Mouse (Mus musculus): Measurements from ENCODE around the gene Garnl3. TPM values are rescaled to one million over a fixed set of nuclear protein-coding genes. Genes with fewer than 3 reads are reported as not detected.

Garnl3 gene
- polyA plus RNA-seq, 1 experiment from 2014 or later: 1.1 TPM

DNA sequence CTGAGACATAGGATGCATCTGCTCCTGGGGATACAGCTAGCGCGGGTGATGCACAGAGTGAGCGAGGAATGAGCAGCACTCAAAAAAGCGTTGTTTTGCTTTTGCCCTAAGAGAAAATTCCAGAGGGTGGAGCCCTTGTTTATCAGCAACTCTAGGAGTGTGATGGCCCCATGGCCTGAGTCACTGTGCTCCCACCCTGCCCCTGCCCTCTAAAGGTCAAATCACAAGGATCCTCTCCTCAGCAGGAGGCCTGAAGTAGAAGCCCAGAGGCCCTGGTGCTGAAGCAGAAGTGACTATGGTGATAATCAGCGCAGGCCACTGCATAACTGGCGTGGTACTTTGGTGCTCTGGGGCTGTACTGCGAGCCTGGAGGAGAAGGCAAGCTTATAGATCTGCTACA is 28.1 kb upstream of the Garnl3 start:
- Histone ChIP-seq H3K27ac (ENCODE audit: low read length) (no peak overlapping the region), H3K4me1 (ENCODE audit: control insufficient read depth, low read depth, low read length) (no peaks in the 10 kb centered on the region; the same call in 1 of the 2 replicates), H3K9me3 (replicated peaks; ENCODE audit: control insufficient read depth, low read length) (no peaks in the 10 kb centered on the region), H3K4me2 (ENCODE audit: low read depth, low read length) (no peak overlapping the region), H3K9ac (ENCODE audit: low read depth, low read length) (no peak overlapping the region), H3K4me3 (ENCODE audit: low read depth, low read length) (no peak overlapping the region), H3K36me3 (ENCODE audit: control insufficient read depth, insufficient read depth) (no peaks in the 10 kb centered on the region), H3K27me3 (ENCODE audit: control insufficient read depth, insufficient read depth, low read depth, low read length) (no peaks in the 10 kb centered on the region)
- 68% methylated on average over 7 of the region's 7 CpGs for WGBS (ENCODE audit: insufficient replicate concordance)
- ATAC-seq (ENCODE audit: low read depth): no peak

DNA sequence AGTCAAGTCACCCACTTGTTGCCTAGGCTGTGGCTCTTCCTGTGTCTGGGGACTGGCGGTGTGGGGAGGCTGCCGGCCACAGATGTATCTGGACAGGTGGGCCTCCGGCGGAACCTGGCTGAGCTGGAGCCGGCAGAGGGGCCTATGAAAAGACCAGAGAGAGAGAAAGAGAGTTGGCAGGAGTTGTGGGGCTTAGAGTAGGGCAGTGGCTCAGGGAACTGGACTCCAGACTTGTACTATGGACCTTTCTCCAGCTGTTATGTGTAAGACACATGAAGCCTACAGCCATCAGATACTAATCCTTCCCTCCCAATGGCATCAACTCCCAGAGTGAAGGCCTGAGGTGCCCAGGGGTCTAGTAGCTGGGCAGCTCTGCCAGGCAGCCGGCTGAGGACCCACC is 27.4 kb upstream of the Garnl3 start:
- H3K36me3 ChIP-seq (ENCODE audit: control insufficient read depth, insufficient read depth): no peaks in the 10 kb centered on the region
- H3K4me1 ChIP-seq (ENCODE audit: control insufficient read depth, low read depth, low read length): no peaks in the 10 kb centered on the region; the same call in 1 of the 2 replicates
- ATAC-seq (ENCODE audit: low read depth): no peak
- H3K27ac ChIP-seq (ENCODE audit: low read length): no peak overlapping the region
- no peaks in the 10 kb centered on the region for H3K9me3 ChIP-seq (replicated peaks; ENCODE audit: control insufficient read depth, low read length)
- H3K27me3 ChIP-seq (ENCODE audit: control insufficient read depth, insufficient read depth, low read depth, low read length): no peaks in the 10 kb centered on the region
- WGBS (ENCODE audit: insufficient replicate concordance): 76% methylated on average over 6 of the region's 6 CpGs
- no peak overlapping the region for H3K4me2 ChIP-seq (ENCODE audit: low read depth, low read length)
- no peak overlapping the region for H3K4me3 ChIP-seq (ENCODE audit: low read depth, low read length)
- H3K9ac ChIP-seq (ENCODE audit: low read depth, low read length): no peak overlapping the region

DNA sequence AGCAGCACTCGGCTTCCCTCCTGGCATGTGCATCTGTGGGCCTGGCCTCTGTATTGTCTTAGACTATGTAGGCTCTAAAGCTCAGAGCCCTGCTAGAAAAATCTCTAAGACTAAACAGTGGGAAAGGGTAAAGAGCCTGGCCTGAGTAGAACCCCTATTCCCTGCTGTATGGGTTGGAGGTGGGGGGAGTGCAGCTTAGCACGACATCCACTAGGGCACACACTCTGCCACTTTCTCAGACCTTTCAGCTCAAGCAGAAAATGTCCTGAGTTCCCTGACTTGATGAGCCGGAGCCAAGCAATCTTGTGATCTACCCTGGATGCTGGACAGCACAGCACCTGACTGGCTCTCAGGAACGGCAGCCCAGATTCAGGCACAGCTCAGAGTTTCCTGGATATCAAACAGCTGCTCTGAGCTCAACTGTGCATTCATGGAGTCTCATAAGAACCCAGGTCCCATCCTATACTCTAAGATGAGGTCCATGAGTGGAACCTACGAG is 24.9 kb upstream of the Garnl3 start:
- H3K9ac ChIP-seq (ENCODE audit: low read depth, low read length): no peak overlapping the region
- no peak for ATAC-seq (ENCODE audit: low read depth)
- WGBS (ENCODE audit: insufficient replicate concordance): 57% methylated on average over 5 of the region's 5 CpGs

GRCm38 (mm10) chr2:33154751-33155372 is 23.4 kb upstream of the Garnl3 start:
- no peaks in the 10 kb centered on the region for H3K27me3 ChIP-seq (ENCODE audit: control insufficient read depth, insufficient read depth, low read depth, low read length)
- H3K36me3 ChIP-seq (ENCODE audit: control insufficient read depth, insufficient read depth): no peaks in the 10 kb centered on the region
- H3K9me3 ChIP-seq (replicated peaks; ENCODE audit: control insufficient read depth, low read length): no peaks in the 10 kb centered on the region
- H3K27ac ChIP-seq (ENCODE audit: low read length): no peak overlapping the region
- H3K4me3 ChIP-seq (ENCODE audit: low read depth, low read length): no peak overlapping the region
- H3K4me2 ChIP-seq (ENCODE audit: low read depth, low read length): no peak overlapping the region
- no peaks in the 10 kb centered on the region; the same call in 1 of the 2 replicates for H3K4me1 ChIP-seq (ENCODE audit: control insufficient read depth, low read depth, low read length)
- no peak overlapping the region for H3K9ac ChIP-seq (ENCODE audit: low read depth, low read length)
- no peak for ATAC-seq (ENCODE audit: low read depth)
- 29% methylated on average over 5 of the region's 5 CpGs for WGBS (ENCODE audit: insufficient replicate concordance)

More for the DNA sequence above, 24.9 kb upstream of the Garnl3 start:
- Histone ChIP-seq H3K9me3 (replicated peaks; ENCODE audit: control insufficient read depth, low read length) (no peaks in the 10 kb centered on the region), H3K4me1 (ENCODE audit: control insufficient read depth, low read depth, low read length) (no peaks in the 10 kb centered on the region; the same call in 1 of the 2 replicates), H3K36me3 (ENCODE audit: control insufficient read depth, insufficient read depth) (no peaks in the 10 kb centered on the region), H3K4me3 (ENCODE audit: low read depth, low read length) (no peak overlapping the region), H3K27ac (ENCODE audit: low read length) (no peak overlapping the region), H3K4me2 (ENCODE audit: low read depth, low read length) (no peak overlapping the region), H3K27me3 (ENCODE audit: control insufficient read depth, insufficient read depth, low read depth, low read length) (no peaks in the 10 kb centered on the region)

- Histone ChIP-seq H3K27me3 (ENCODE audit: control insufficient read depth, insufficient read depth, low read depth, low read length) (no peaks in the 10 kb centered on the region), H3K9ac (ENCODE audit: low read depth, low read length) (no peak overlapping the region), H3K36me3 (ENCODE audit: control insufficient read depth, insufficient read depth) (no peaks in the 10 kb centered on the region), H3K4me2 (ENCODE audit: low read depth, low read length) (no peak overlapping the region), H3K9me3 (replicated peaks; ENCODE audit: control insufficient read depth, low read length) (no peaks in the 10 kb centered on the region), H3K27ac (ENCODE audit: low read length) (no peak overlapping the region), H3K4me1 (ENCODE audit: control insufficient read depth, low read depth, low read length) (no peaks in the 10 kb centered on the region), H3K4me3 (ENCODE audit: low read depth, low read length) (no peak overlapping the region)
- no peak for ATAC-seq (ENCODE audit: low read depth)
- 70% methylated on average over 4 of the region's 4 CpGs for WGBS (ENCODE audit: insufficient replicate concordance)
Observed at GRCm38 (mm10) chr2:33146994-33147393, 15.5 kb upstream of the Garnl3 start.

DNA sequence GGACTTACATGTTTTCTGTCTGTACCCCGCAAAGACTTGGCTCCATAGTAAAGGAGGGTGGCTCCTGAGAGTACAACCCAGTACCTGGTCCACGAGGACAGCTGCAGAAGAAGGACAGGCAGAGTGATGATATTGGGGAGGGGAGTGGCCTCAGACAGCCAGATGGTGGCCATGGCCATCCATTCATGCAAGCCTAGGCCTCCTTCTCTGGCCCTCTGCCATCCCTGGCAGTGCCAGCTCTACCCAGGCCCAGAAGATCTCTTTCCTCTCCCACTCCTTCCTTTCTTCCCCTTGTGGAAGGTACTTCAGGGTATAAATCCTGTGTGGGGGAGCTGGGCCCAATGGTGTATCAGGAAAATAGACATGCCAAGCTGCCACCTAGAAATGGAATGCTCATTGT is 11.8 kb upstream of the Garnl3 start:
- Histone ChIP-seq H3K4me3 (ENCODE audit: low read depth, low read length) (no peak overlapping the region), H3K27me3 (ENCODE audit: control insufficient read depth, insufficient read depth, low read depth, low read length) (no peaks in the 10 kb centered on the region), H3K9me3 (replicated peaks; ENCODE audit: control insufficient read depth, low read length) (no peaks in the 10 kb centered on the region), H3K4me1 (ENCODE audit: control insufficient read depth, low read depth, low read length) (no peaks in the 10 kb centered on the region), H3K4me2 (ENCODE audit: low read depth, low read length) (no peak overlapping the region), H3K36me3 (ENCODE audit: control insufficient read depth, insufficient read depth) (no peaks in the 10 kb centered on the region), H3K9ac (ENCODE audit: low read depth, low read length) (no peak overlapping the region), H3K27ac (ENCODE audit: low read length) (no peak overlapping the region)
- ATAC-seq (ENCODE audit: low read depth): no peak
- WGBS (ENCODE audit: insufficient replicate concordance): 58% methylated on average over 2 of the region's 2 CpGs

- peaks cover 2% of the 10 kb centered on the region; the same call in 1 of the 2 replicates for H3K27me3 ChIP-seq (ENCODE audit: control insufficient read depth, insufficient read depth, low read depth, low read length)
- no peak overlapping the region for H3K4me2 ChIP-seq (ENCODE audit: low read depth, low read length)
- H3K36me3 ChIP-seq (ENCODE audit: control insufficient read depth, insufficient read depth): no peaks in the 10 kb centered on the region
- no peak for ATAC-seq (ENCODE audit: low read depth)
- H3K4me3 ChIP-seq (ENCODE audit: low read depth, low read length): no peak overlapping the region
- WGBS (ENCODE audit: insufficient replicate concordance): 42% methylated on average over 2 of the region's 2 CpGs
- no peak overlapping the region for H3K27ac ChIP-seq (ENCODE audit: low read length)
- no peak overlapping the region for H3K9ac ChIP-seq (ENCODE audit: low read depth, low read length)
- H3K9me3 ChIP-seq (replicated peaks; ENCODE audit: control insufficient read depth, low read length): no peaks in the 10 kb centered on the region
- no peaks in the 10 kb centered on the region for H3K4me1 ChIP-seq (ENCODE audit: control insufficient read depth, low read depth, low read length)
Observed at GRCm38 (mm10) chr2:33138491-33138890, 7.0 kb upstream of the Garnl3 start.

DNA sequence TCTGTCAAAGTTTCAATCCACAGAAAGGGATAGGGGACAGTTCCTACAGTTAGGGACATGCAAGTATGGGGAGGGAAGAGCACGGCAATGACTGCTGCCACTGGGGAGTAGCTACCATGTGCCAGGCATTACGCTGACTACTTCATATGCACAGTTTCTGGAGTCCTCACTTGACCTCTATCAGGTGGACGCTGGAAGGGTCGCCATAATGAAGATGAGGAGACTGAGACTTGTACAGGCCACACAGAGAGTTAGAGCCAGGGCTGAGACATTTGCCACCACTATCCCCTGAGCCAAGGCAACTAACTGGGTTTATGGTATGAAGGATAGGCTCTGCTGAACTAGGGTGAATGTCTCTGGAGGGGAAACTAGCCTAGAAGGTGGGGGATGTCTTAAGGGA is 6.3 kb upstream of the Garnl3 start:
- H3K27me3 ChIP-seq (ENCODE audit: control insufficient read depth, insufficient read depth, low read depth, low read length): peaks cover 6% of the 10 kb centered on the region
- H3K36me3 ChIP-seq (ENCODE audit: control insufficient read depth, insufficient read depth): no peaks in the 10 kb centered on the region
- no peak for ATAC-seq (ENCODE audit: low read depth)
- H3K27ac ChIP-seq (ENCODE audit: low read length): no peak overlapping the region
- H3K4me1 ChIP-seq (ENCODE audit: control insufficient read depth, low read depth, low read length): no peaks in the 10 kb centered on the region
- no peak overlapping the region for H3K9ac ChIP-seq (ENCODE audit: low read depth, low read length)
- no peak overlapping the region for H3K4me2 ChIP-seq (ENCODE audit: low read depth, low read length)
- no peaks in the 10 kb centered on the region for H3K9me3 ChIP-seq (replicated peaks; ENCODE audit: control insufficient read depth, low read length)
- WGBS (ENCODE audit: insufficient replicate concordance): 66% methylated on average over 4 of the region's 4 CpGs
- H3K4me3 ChIP-seq (ENCODE audit: low read depth, low read length): no peak overlapping the region

- H3K9ac ChIP-seq (ENCODE audit: low read depth, low read length): no peak overlapping the region
- no peak overlapping the region for H3K4me2 ChIP-seq (ENCODE audit: low read depth, low read length)
- no peaks in the 10 kb centered on the region for H3K4me1 ChIP-seq (ENCODE audit: control insufficient read depth, low read depth, low read length)
- peaks cover 11% of the 10 kb centered on the region for H3K27me3 ChIP-seq (ENCODE audit: control insufficient read depth, insufficient read depth, low read depth, low read length)
- no peaks in the 10 kb centered on the region for H3K36me3 ChIP-seq (ENCODE audit: control insufficient read depth, insufficient read depth)
- no peak overlapping the region for H3K27ac ChIP-seq (ENCODE audit: low read length)
- H3K9me3 ChIP-seq (replicated peaks; ENCODE audit: control insufficient read depth, low read length): no peaks in the 10 kb centered on the region
- WGBS (ENCODE audit: insufficient replicate concordance): 71% methylated on average over 9 of the region's 9 CpGs
- no peak overlapping the region for H3K4me3 ChIP-seq (ENCODE audit: low read depth, low read length)
- ATAC-seq (ENCODE audit: low read depth): no peak
Observed at GRCm38 (mm10) chr2:33137244-33137643, 5.8 kb upstream of the Garnl3 start.
